8 mouse cellular contexts compared by ENCODE assay signal in genomic region chr2:38368746-38369330, GRCm38 (mm10). TPM values are rescaled to one million over a fixed set of nuclear protein-coding genes. Genes with fewer than 3 reads are reported as not detected.
DNase-seq lines count a peak whose midpoint lies in the region; ATAC-seq and TF ChIP-seq lines count a peak whose summit lies in the region.

No protein-coding gene starts in this region.

- no peaks in the 10 kb centered on the region for H3K9me3 ChIP-seq in heart, embryonic 11.5 days (replicated peaks; ENCODE audit: control insufficient read depth, low read length)
- H3K9me3 ChIP-seq in kidney, embryonic 15.5 days (replicated peaks) = no peaks in the 10 kb centered on the region
- no peaks in the 10 kb centered on the region for H3K9me3 ChIP-seq in lung, postnatal 0 days (ENCODE audit: low read length)

- ATAC-seq in heart, embryonic 11.5 days (replicated peaks; ENCODE audit: insufficient number of reproducible peaks, low FRiP score, low TSS enrichment) = peak; percentile 65
- ATAC-seq in kidney, embryonic 15.5 days (replicated peaks; ENCODE audit: low FRiP score) = peak; percentile 83
- ATAC-seq in lung, postnatal 0 days = peak; percentile 92

- peak; percentile 25 for DNase-seq in gastrocnemius, adult 18-20 months (ENCODE audit: low spot score)
- no peak for DNase-seq in gastrocnemius, postnatal 36 days
- DNase-seq in adrenal gland, postnatal 36 days = peak; percentile 69 to 74
- DNase-seq in lung, postnatal 0 days (ENCODE audit: low spot score) = peak; percentile 82
- peak; percentile 64 for DNase-seq in splenic B cell, adult 2 months (ENCODE audit: low read depth, low spot score)
- no peak for DNase-seq in layer of hippocampus, postnatal 36 days

- 6% methylated on average over 31 of the region's 31 CpGs for WGBS in heart, embryonic 11.5 days (ENCODE audit: insufficient replicate concordance)
- WGBS in kidney, embryonic 15.5 days = 4% methylated on average over 31 of the region's 31 CpGs
- WGBS in lung, postnatal 0 days = 4% methylated on average over 31 of the region's 31 CpGs

- H3K27me3 ChIP-seq in heart, embryonic 11.5 days (ENCODE audit: control insufficient read depth, insufficient read depth, low read length) = peaks cover 70% of the 10 kb centered on the region
- peaks cover 96% of the 10 kb centered on the region for H3K27me3 ChIP-seq in kidney, embryonic 15.5 days
- peaks cover 55% of the 10 kb centered on the region for H3K27me3 ChIP-seq in lung, postnatal 0 days (replicated peaks; ENCODE audit: insufficient read depth, low read length)
- no peaks in the 10 kb centered on the region for H3K27me3 ChIP-seq in splenic B cell, adult 2 months (ENCODE audit: control insufficient read depth, insufficient read depth, low read length, poor library complexity, severe bottlenecking)

- TF ChIP-seq CTCF in lung, postnatal 0 days (IDR thresholded peaks at IDR 0.05) = no peak

- no peak for TF ChIP-seq EP300 in lung, postnatal 0 days (IDR thresholded peaks at IDR 0.05)

- peak overlapping the region; percentile 63 for H3K4me2 ChIP-seq in heart, embryonic 11.5 days
- peak overlapping the region; percentile 57 for H3K4me2 ChIP-seq in kidney, embryonic 15.5 days
- peak overlapping the region; percentile 48 for H3K4me2 ChIP-seq in lung, postnatal 0 days (replicated peaks; ENCODE audit: low read depth, low read length)

- H3K4me3 ChIP-seq in heart, embryonic 11.5 days (ENCODE audit: low read depth, low read length) = peak overlapping the region; percentile 34
- H3K4me3 ChIP-seq in kidney, embryonic 15.5 days (replicated peaks) = peak overlapping the region; percentile 35
- peak overlapping the region; percentile 26 for H3K4me3 ChIP-seq in lung, postnatal 0 days (ENCODE audit: low read depth, low read length)

- no peak overlapping the region for H3K9ac ChIP-seq in heart, embryonic 11.5 days (ENCODE audit: low read depth, low read length)
- no peak overlapping the region for H3K9ac ChIP-seq in kidney, embryonic 15.5 days
- H3K9ac ChIP-seq in lung, postnatal 0 days (replicated peaks; ENCODE audit: low read depth) = no peak overlapping the region

- intact Hi-C loops in gastrocnemius, postnatal 36 days (cut with DNase I) = no loop called here

- H3K36me3 ChIP-seq in heart, embryonic 11.5 days (ENCODE audit: control insufficient read depth, insufficient read depth, low read length) = no peaks in the 10 kb centered on the region
- no peaks in the 10 kb centered on the region for H3K36me3 ChIP-seq in kidney, embryonic 15.5 days
- no peaks in the 10 kb centered on the region for H3K36me3 ChIP-seq in lung, postnatal 0 days (ENCODE audit: insufficient read depth, low read length)
- H3K36me3 ChIP-seq in splenic B cell, adult 2 months (ENCODE audit: control insufficient read depth, insufficient read depth, low read length, poor library complexity, severe bottlenecking) = no peaks in the 10 kb centered on the region

- no peaks in the 10 kb centered on the region; the same call in 1 of the 2 replicates for H3K4me1 ChIP-seq in heart, embryonic 11.5 days (ENCODE audit: control insufficient read depth, insufficient read depth, low read length)
- H3K4me1 ChIP-seq in kidney, embryonic 15.5 days = peaks cover 5% of the 10 kb centered on the region
- no peaks in the 10 kb centered on the region for H3K4me1 ChIP-seq in lung, postnatal 0 days (ENCODE audit: insufficient read depth, low read depth, low read length)

- no peak overlapping the region for H3K27ac ChIP-seq in heart, embryonic 11.5 days (ENCODE audit: low read depth, low read length)
- no peak overlapping the region for H3K27ac ChIP-seq in kidney, embryonic 15.5 days
- H3K27ac ChIP-seq in lung, postnatal 0 days (ENCODE audit: low read length) = no peak overlapping the region

RNA-seq across cellular contexts. Expression of gene Lhx2, which starts 29.8 kb away (rescaled TPM):
- not detected for total RNA-seq in gastrocnemius, adult 18-20 months (2021)
- not detected for total RNA-seq in gastrocnemius, postnatal 36 days (2021)
- not detected for total RNA-seq in adrenal gland, postnatal 36 days (2021)
- polyA plus RNA-seq in heart, embryonic 11.5 days (2014; fragmentation: Nextera tagmentation; extraction: Ambion mirVana) = 0.49 and 0.68 TPM in 2 replicates
- polyA plus RNA-seq in kidney, embryonic 15.5 days (2015; fragmentation: Nextera tagmentation; extraction: Ambion mirVana) = 0.10 TPM in 1 of 2 replicates, not detected in the other
- polyA plus RNA-seq in lung, postnatal 0 days (2015; fragmentation: Nextera tagmentation; extraction: Ambion mirVana) = not detected in 2 replicates
- 100 to 1,000 TPM in 1 of 2 experiments, 10 to 100 TPM in 1; 94.7 to 107 TPM for total RNA-seq in layer of hippocampus, postnatal 36 days (2021)

Comparison
In these comparisons a context has a peak if more than half of its experiments do, and no peak if none do; other contexts are left out.
1. DNase-seq: peak in gastrocnemius, adult 18-20 months (single experiment), adrenal gland, postnatal 36 days (2 of 2), lung, postnatal 0 days (single experiment) and splenic B cell, adult 2 months (single experiment); none in gastrocnemius, postnatal 36 days (0 of 2) and layer of hippocampus, postnatal 36 days (0 of 2).
2. RNA of gene Lhx2, which starts 29.8 kb away (total RNA-seq): 94.7 to 107 TPM in layer of hippocampus, postnatal 36 days; not detected in gastrocnemius, postnatal 36 days, not detected in gastrocnemius, adult 18-20 months and not detected in adrenal gland, postnatal 36 days; every median in the first group is over 10 times any median in the second.
3. Peak in every context shown above with its lines, with median percentiles within 50 percentile points of each other: ATAC-seq, H3K4me2 ChIP-seq and H3K4me3 ChIP-seq.